33 mouse cellular contexts compared by ENCODE assay signal in the genomic region with DNA sequence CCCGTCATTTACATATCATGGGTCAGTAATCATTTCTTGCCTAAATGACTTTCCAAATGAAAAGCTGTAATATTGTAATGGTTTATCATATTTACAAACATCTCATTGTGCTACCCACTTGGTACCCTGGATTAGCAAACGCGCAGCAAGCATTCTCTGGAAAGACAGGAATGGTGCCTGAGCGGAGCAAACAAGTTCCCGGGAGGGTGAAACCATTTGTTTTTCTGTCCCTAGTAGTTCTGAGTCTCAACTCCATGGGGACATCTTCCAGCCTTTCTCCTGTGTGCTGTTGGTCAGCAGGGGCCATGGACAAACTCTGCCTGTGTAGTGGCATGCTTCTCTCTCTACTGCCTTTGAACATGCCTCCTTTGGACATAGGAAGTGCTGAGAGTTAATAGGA.
"Had no signal": no experiment of that assay in that cellular context is flagged by ENCODE, and none has a peak within 500 bp of the region (broad histone marks: within the 10 kb centered on the region; RNA-seq: fewer than 3 reads in every experiment).

No protein-coding gene starts in this region.

- H3K4me3 ChIP-seq: heart, embryonic 13.5 days; heart, embryonic 15.5 days; hindbrain, embryonic 10.5 days; hindbrain, embryonic 12.5 days; hindbrain, embryonic 13.5 days; hindbrain, embryonic 15.5 days; intestine, embryonic 15.5 days; kidney, embryonic 15.5 days; layer of hippocampus, adult 2 months; left cerebral cortex, adult 2 months had no signal

- H3K9me3 ChIP-seq: heart, embryonic 13.5 days; heart, embryonic 15.5 days; hindbrain, embryonic 10.5 days; hindbrain, embryonic 12.5 days; hindbrain, embryonic 13.5 days; hindbrain, embryonic 15.5 days; intestine, embryonic 15.5 days; kidney, embryonic 15.5 days had no signal

- H3K9ac ChIP-seq: heart, embryonic 13.5 days; heart, embryonic 15.5 days; hindbrain, embryonic 12.5 days; hindbrain, embryonic 13.5 days; hindbrain, embryonic 14.5 days; hindbrain, embryonic 15.5 days; intestine, embryonic 15.5 days; kidney, embryonic 15.5 days had no signal

- H3K4me1 ChIP-seq: heart, embryonic 13.5 days; hindbrain, embryonic 10.5 days; hindbrain, embryonic 12.5 days; hindbrain, embryonic 15.5 days; kidney, embryonic 15.5 days had no signal

- H3K27me3 ChIP-seq: heart, embryonic 13.5 days; heart, embryonic 15.5 days; hindbrain, embryonic 12.5 days; hindbrain, embryonic 13.5 days; hindbrain, embryonic 15.5 days; intestine, embryonic 15.5 days; kidney, embryonic 15.5 days had no signal

- H3K4me2 ChIP-seq: heart, embryonic 11.5 days; heart, embryonic 13.5 days; heart, embryonic 15.5 days; hindbrain, embryonic 12.5 days; hindbrain, embryonic 13.5 days; hindbrain, embryonic 14.5 days; hindbrain, embryonic 15.5 days; intestine, embryonic 15.5 days; kidney, embryonic 15.5 days had no signal

- ATAC-seq: hindbrain, embryonic 16.5 days; hindbrain, postnatal 0 days; inflammation-experienced regulatory T-cells, adult 6 months; intestine, embryonic 15.5 days; intestine, postnatal 0 days had no signal

- H3K27ac ChIP-seq: heart, embryonic 13.5 days; heart, embryonic 15.5 days; hindbrain, embryonic 10.5 days; hindbrain, embryonic 12.5 days; hindbrain, embryonic 13.5 days; hindbrain, embryonic 14.5 days; hindbrain, embryonic 15.5 days; hindbrain, postnatal 0 days; intestine, embryonic 15.5 days; kidney, embryonic 15.5 days; kidney, postnatal 0 days; left cerebral cortex, adult 2 months had no signal

- DNase-seq: heart, postnatal 10 days; heart, postnatal 14 days; heart, postnatal 36 days; heart, postnatal 4 days; kidney, adult 11 months; kidney, adult 18-20 months; kidney, adult 2 months; kidney, adult 8-10 months; kidney, adult 9 months; kidney, postnatal 10 days; kidney, postnatal 14 days; kidney, postnatal 25 days; kidney, postnatal 36 days; kidney, postnatal 4 days; layer of hippocampus, adult 9-11 months; layer of hippocampus, postnatal 36 days had no signal

- H3K36me3 ChIP-seq: heart, embryonic 13.5 days; heart, embryonic 15.5 days; hindbrain, embryonic 10.5 days; hindbrain, embryonic 12.5 days; hindbrain, embryonic 13.5 days; hindbrain, embryonic 15.5 days; intestine, embryonic 15.5 days; kidney, embryonic 15.5 days had no signal
